Mouse (Mus musculus) midbrain, postnatal 0 days (tissue): ENCODE data around the gene Ncoa3. TPM values are rescaled to one million over a fixed set of nuclear protein-coding genes. Genes with fewer than 3 reads are reported as not detected.

ENCODE experiments used
- ATAC-seq: fragments of 200-750 bp; cut with Nextera tagmentation; 2 replicates; pipeline ENCODE4 v1.8.0; 2017; ENCODE audit warnings: moderate number of reproducible peaks, mild to moderate bottlenecking, moderate TSS enrichment, moderate library complexity; ENCODE audit not compliant: low FRiP score
- DNase-seq: peaks from one replicate; pipeline ENCODE4 v3.0.0-alpha.2; 2015; ENCODE audit warnings: low spot score
- H3K27ac ChIP-seq: fragments of 300-500 bp; sonication (generic); 2 replicates; pipeline ENCODE4 v1.5.1; 2014; ENCODE audit warnings: low read depth, mild to moderate bottlenecking, low read length, mixed read lengths
- H3K27me3 ChIP-seq: fragments of 300-500 bp; sonication (generic); 2 replicates; pipeline ENCODE4 v1.6.1; 2014; ENCODE audit warnings: low read length, control low read depth, mixed read lengths; ENCODE audit not compliant: insufficient read depth
- H3K36me3 ChIP-seq: fragments of 300-500 bp; sonication (generic); 2 replicates; pipeline ENCODE4 v1.6.1; 2014; ENCODE audit warnings: low read length, control low read depth, mixed read lengths; ENCODE audit not compliant: insufficient read depth
- H3K4me1 ChIP-seq: fragments of 300-500 bp; sonication (generic); 2 replicates; pipeline ENCODE4 v1.6.1; 2014; ENCODE audit warnings: mild to moderate bottlenecking, control low read depth, antibody characterized with exemption, low read length, mixed read lengths; ENCODE audit not compliant: insufficient read depth
- H3K4me2 ChIP-seq: fragments of 300-500 bp; sonication (generic); 2 replicates; pipeline ENCODE4 v1.6.1; 2014; ENCODE audit warnings: low read depth, mild to moderate bottlenecking, low read length, mixed read lengths; ENCODE audit not compliant: poor library complexity, severe bottlenecking
- H3K4me3 ChIP-seq: fragments of 300-500 bp; sonication (generic); 2 replicates; pipeline ENCODE4 v1.5.1; 2014; ENCODE audit warnings: low read depth, mild to moderate bottlenecking, low read length, moderate library complexity
- H3K9ac ChIP-seq: fragments of 300-500 bp; sonication (generic); replicated peaks from 2 replicates; pipeline ENCODE4 v1.6.1; 2014; ENCODE audit warnings: mild to moderate bottlenecking, low read length, moderate library complexity, mixed read lengths; ENCODE audit not compliant: poor library complexity, severe bottlenecking
- H3K9me3 ChIP-seq: fragments of 300-500 bp; sonication (generic); 2 replicates; pipeline ENCODE4 v1.6.1; 2016; ENCODE audit warnings: low read length, control low read depth
- CTCF ChIP-seq: IDR thresholded peaks from 2 replicates; pipeline ENCODE4 v1.5.1; 2016; ENCODE audit warnings: antibody characterized with exemption, mild to moderate bottlenecking
- WGBS: fragments of 180-500 bp; shearing (Covaris S2); extraction: QIAGEN DNeasy Blood & Tissue Kit; methylation state at CpG from one replicate; pipeline ENCODE4 v1.1.7; 2014; 5-methylcytosine and 5-hydroxymethylcytosine counted together
- polyA plus RNA-seq: library from polyadenylated mRNA; unstranded; fragments of >200 nt; fragmentation: Nextera tagmentation; extraction: Ambion mirVana; gene quantifications from 2 replicates; pipeline ENCODE4 v1.2.1, GENCODE M21; 2015
- total RNA-seq: library from RNA; depleted of rRNA; stranded (reverse); fragments of >200 nt; gene quantifications from 2 replicates; pipeline ENCODE4 v1.2.3, GENCODE M21; 2014

Gene Ncoa3
- total and polyA plus RNA-seq, 2 experiments from 2014 or later = 14.9 to 40.9 TPM

DNA sequence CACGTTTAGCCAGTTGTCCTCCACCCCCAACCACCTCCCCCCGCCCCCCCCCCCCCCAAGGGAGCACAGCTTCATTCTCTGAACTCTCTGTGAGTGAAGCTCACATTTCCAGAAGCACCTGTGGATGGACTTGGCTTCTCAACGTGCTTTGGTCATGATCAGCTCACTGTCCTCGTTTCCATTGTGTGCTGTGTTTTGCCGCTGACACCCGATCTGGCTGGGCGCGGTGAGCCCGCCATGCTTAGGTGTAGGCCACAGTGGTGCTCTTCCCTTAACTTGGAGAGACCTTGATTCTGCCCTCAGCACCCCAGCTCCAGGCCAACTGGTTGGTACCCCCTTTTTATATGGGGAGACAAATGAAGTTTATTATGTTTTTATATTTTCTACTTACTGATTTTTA lies 79.5 kb downstream of the Ncoa3 start:
- TF ChIP-seq CTCF = no peak
- peaks cover 27% of the 10 kb centered on the region for H3K36me3 ChIP-seq

DNA sequence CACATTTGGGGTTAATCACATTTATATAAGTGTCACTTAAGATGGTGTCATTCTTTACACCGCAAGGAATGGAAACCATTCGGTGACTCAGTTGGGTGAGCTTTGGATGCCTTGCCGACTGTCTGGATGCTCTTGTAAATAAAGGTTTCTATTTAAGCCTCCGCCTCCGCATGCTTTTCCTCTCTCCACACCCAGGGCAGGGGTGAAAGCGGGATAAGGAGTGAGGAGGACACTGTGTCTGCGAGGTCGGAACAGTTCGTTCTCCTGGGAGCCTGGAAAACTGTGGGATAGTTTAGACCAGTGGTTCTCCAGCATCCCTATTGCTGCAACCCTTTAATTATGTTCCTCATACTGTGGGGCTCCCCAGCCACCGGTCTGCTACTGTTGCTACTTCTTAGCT lies 80.6 kb downstream of the Ncoa3 start:
- DNase-seq = no peak
- H3K4me2 ChIP-seq = no peak overlapping the region
- no peaks in the 10 kb centered on the region for H3K27me3 ChIP-seq
- no peak overlapping the region for H3K4me3 ChIP-seq
- peaks cover 25% of the 10 kb centered on the region for H3K36me3 ChIP-seq
- 84% methylated on average over 10 of the region's 10 CpGs for WGBS
- H3K4me1 ChIP-seq = no peaks in the 10 kb centered on the region
- H3K27ac ChIP-seq = no peak overlapping the region
- no peak overlapping the region for H3K9ac ChIP-seq
- H3K9me3 ChIP-seq = no peaks in the 10 kb centered on the region
- ATAC-seq = no peak
- TF ChIP-seq CTCF = no peak

More for the DNA sequence above, 79.5 kb downstream of the Ncoa3 start:
- no peak overlapping the region for H3K4me3 ChIP-seq
- WGBS = 82% methylated on average over 9 of the region's 9 CpGs
- no peak for ATAC-seq
- no peak overlapping the region for H3K4me2 ChIP-seq
- DNase-seq = no peak
- no peaks in the 10 kb centered on the region for H3K4me1 ChIP-seq
- no peaks in the 10 kb centered on the region for H3K27me3 ChIP-seq
- no peaks in the 10 kb centered on the region for H3K9me3 ChIP-seq
- no peak overlapping the region for H3K27ac ChIP-seq
- no peak overlapping the region for H3K9ac ChIP-seq

DNA sequence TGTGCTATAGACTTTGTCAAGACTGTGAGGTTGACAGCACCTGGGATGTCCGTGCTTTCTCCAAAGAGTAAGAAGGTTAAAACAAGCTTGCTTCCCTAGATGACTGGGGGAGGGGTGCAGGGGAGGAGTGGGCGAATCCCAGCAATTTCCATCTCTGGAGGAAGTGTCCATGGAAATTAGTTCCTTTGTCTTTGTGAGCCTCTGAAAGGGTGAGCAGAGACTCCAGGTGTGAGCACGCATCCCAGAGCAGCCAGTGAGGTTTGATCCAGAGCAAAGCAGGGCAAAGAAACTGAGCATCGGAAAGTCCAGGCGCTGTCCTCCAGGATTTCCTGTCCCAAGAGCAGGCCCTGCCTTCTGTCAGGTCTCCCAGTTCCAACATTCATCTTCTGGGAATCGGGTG lies 81.9 kb downstream of the Ncoa3 start:
- no peak for DNase-seq
- no peak for TF ChIP-seq CTCF

DNA sequence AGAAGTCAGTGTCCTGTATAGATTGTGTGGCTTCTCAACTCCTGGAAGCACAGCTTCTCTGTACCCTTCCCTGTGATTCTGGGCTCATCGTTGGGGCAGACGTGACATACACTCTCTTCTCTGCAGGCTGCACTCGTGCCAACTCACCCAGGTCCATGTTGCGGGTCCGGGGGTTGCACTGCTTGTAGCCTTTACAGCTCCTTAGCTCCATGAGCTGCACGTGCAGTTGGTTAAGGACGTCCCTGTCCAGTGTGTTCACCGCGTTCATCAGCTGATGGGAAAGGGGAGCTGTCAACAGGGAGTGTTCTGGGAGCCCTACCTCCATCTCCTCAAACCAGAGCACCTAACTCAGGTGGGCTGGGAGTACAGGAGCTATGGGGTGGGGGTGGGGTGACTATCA lies 84.9 kb downstream of the Ncoa3 start:
- no peaks in the 10 kb centered on the region for H3K9me3 ChIP-seq
- DNase-seq = no peak
- no peak for ATAC-seq
- no peak overlapping the region for H3K27ac ChIP-seq
- no peak overlapping the region for H3K4me2 ChIP-seq
- peaks cover 14% of the 10 kb centered on the region for H3K36me3 ChIP-seq
- no peaks in the 10 kb centered on the region for H3K4me1 ChIP-seq
- H3K4me3 ChIP-seq = no peak overlapping the region
- no peak overlapping the region for H3K9ac ChIP-seq
- no peaks in the 10 kb centered on the region for H3K27me3 ChIP-seq
- 94% methylated on average over 9 of the region's 9 CpGs for WGBS
- TF ChIP-seq CTCF = no peak

More for the DNA sequence above, 81.9 kb downstream of the Ncoa3 start:
- H3K4me2 ChIP-seq = no peak overlapping the region
- no peak overlapping the region for H3K4me3 ChIP-seq
- H3K36me3 ChIP-seq = peaks cover 25% of the 10 kb centered on the region
- ATAC-seq = no peak
- 58% methylated on average over 6 of the region's 6 CpGs for WGBS
- H3K9me3 ChIP-seq = no peaks in the 10 kb centered on the region
- H3K4me1 ChIP-seq = no peaks in the 10 kb centered on the region
- 0 out of 2 replicates have a peak overlapping the region, but pooled peaks have one; percentile 3 for H3K27ac ChIP-seq
- no peaks in the 10 kb centered on the region for H3K27me3 ChIP-seq
- no peak overlapping the region for H3K9ac ChIP-seq

DNA sequence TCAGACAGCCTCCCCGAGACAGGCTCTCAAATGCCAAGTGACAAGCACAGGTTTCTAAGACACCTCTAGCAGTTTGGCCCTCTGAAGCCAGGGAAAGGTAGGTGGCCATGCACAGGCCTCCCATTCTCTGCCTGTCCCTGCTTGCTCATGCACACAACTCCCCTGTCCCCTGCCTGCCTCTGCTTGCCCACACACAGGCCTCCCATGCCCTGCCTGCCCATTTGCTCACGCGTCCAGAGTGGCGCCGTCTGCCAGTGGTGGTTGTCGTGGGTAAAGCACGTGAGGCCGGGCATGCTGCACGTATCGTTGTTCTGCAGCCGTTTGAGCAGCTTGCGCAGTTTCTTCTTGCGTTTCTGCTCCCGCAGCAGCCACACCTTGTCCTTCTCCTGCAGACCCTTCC lies 86.8 kb downstream of the Ncoa3 start:
- no peak overlapping the region for H3K27ac ChIP-seq
- TF ChIP-seq CTCF = no peak
- no peak overlapping the region for H3K4me2 ChIP-seq
- no peak for ATAC-seq
- no peaks in the 10 kb centered on the region for H3K27me3 ChIP-seq
- no peak overlapping the region for H3K9ac ChIP-seq
- H3K4me3 ChIP-seq = no peak overlapping the region
- H3K9me3 ChIP-seq = no peaks in the 10 kb centered on the region
- H3K4me1 ChIP-seq = no peaks in the 10 kb centered on the region
- no peak for DNase-seq
- WGBS = 95% methylated on average over 14 of the region's 14 CpGs
- peaks cover 11% of the 10 kb centered on the region for H3K36me3 ChIP-seq

- Histone ChIP-seq H3K27ac (no peak overlapping the region), H3K27me3 (no peaks in the 10 kb centered on the region), H3K9me3 (no peaks in the 10 kb centered on the region), H3K36me3 (peaks cover 11% of the 10 kb centered on the region), H3K4me3 (no peak overlapping the region), H3K4me2 (no peak overlapping the region), H3K9ac (no peak overlapping the region), H3K4me1 (no peaks in the 10 kb centered on the region)
- no peak for TF ChIP-seq CTCF
- DNase-seq = peak; percentile 50
- WGBS = 57% methylated on average over 17 of the region's 17 CpGs
- no peak for ATAC-seq
Measured at GRCm38 (mm10) chr2:166079961-166080885, 87.8 kb downstream of the Ncoa3 start.
